Mouse (Mus musculus): ENCODE measurements around the gene Emilin2.

- TF ChIP-seq CTCF (conservative IDR thresholded peaks at IDR 0.05; ENCODE audit: insufficient read depth, insufficient read length, low read depth, low read length) (no peak), POLR2A (IDR thresholded peaks at IDR 0.05; ENCODE audit: low read depth, low read length) (no peak)
These were observed 84.5 kb downstream of the Emilin2 start for GRCm38 (mm10) chr17:71227128-71227895.

Data from kidney, adult 2 months (tissue).